Mouse (Mus musculus) liver, embryonic 11.5 days (tissue): ENCODE measurements at regions not wholly inside any gene's neighbourhood (a gene's known extent, or its start where the extent isn't known, plus 50 kb on each side); places are given as distances from the start of the nearest gene placed in this dataset.

Experiments used
- ATAC-seq: fragments of 200-750 bp; cut with Nextera tagmentation; replicated peaks from 2 replicates; pipeline ENCODE4 v1.8.0; 2017; ENCODE audit warnings: moderate number of reproducible peaks, mild to moderate bottlenecking, moderate TSS enrichment, moderate library complexity; ENCODE audit not compliant: low FRiP score
- DNase-seq: peaks from one replicate; pipeline ENCODE4 v3.0.0-alpha.2; 2017; ENCODE audit warnings: low spot score
- H3K27ac ChIP-seq: fragments of 300-500 bp; sonication (generic); 2 replicates; pipeline ENCODE4 v1.5.1; 2014; ENCODE audit warnings: mild to moderate bottlenecking, low read depth, low read length, control low read depth
- H3K27me3 ChIP-seq: fragments of 300-500 bp; sonication (generic); replicated peaks from 2 replicates; pipeline ENCODE4 v1.6.1; 2014; ENCODE audit warnings: low read length, mixed read lengths; ENCODE audit not compliant: control insufficient read depth, insufficient read depth
- H3K36me3 ChIP-seq: fragments of 300-500 bp; sonication (generic); 2 replicates; pipeline ENCODE4 v1.6.1; 2014; ENCODE audit warnings: mild to moderate bottlenecking, low read length, moderate library complexity, mixed read lengths; ENCODE audit not compliant: control insufficient read depth, insufficient read depth
- H3K4me1 ChIP-seq: fragments of 300-500 bp; sonication (generic); replicated peaks from 2 replicates; pipeline ENCODE4 v1.6.1; 2014; ENCODE audit warnings: low read length, mixed read lengths; ENCODE audit not compliant: control insufficient read depth, insufficient read depth
- H3K4me2 ChIP-seq: fragments of 300-500 bp; sonication (generic); 2 replicates; pipeline ENCODE4 v1.6.1; 2014; ENCODE audit warnings: mild to moderate bottlenecking, control low read depth, moderate library complexity
- H3K4me3 ChIP-seq: fragments of 300-500 bp; sonication (generic); 2 replicates; pipeline ENCODE4 v1.5.1; 2014; ENCODE audit warnings: low read depth, low read length, control low read depth
- H3K9ac ChIP-seq: fragments of 300-500 bp; sonication (generic); 2 replicates; pipeline ENCODE4 v1.6.1; 2014; ENCODE audit warnings: low read depth, low read length, control low read depth
- H3K9me3 ChIP-seq: fragments of 300-500 bp; sonication (generic); 2 replicates; pipeline ENCODE4 v1.6.1; 2016; ENCODE audit warnings: low read length, inconsistent platforms, mixed read lengths; ENCODE audit not compliant: control insufficient read depth
- WGBS: fragments of 180-500 bp; shearing (Covaris S2); extraction: QIAGEN DNeasy Blood & Tissue Kit; methylation state at CpG from one replicate; pipeline ENCODE4 v1.1.7; 2014; 5-methylcytosine and 5-hydroxymethylcytosine counted together

DNA sequence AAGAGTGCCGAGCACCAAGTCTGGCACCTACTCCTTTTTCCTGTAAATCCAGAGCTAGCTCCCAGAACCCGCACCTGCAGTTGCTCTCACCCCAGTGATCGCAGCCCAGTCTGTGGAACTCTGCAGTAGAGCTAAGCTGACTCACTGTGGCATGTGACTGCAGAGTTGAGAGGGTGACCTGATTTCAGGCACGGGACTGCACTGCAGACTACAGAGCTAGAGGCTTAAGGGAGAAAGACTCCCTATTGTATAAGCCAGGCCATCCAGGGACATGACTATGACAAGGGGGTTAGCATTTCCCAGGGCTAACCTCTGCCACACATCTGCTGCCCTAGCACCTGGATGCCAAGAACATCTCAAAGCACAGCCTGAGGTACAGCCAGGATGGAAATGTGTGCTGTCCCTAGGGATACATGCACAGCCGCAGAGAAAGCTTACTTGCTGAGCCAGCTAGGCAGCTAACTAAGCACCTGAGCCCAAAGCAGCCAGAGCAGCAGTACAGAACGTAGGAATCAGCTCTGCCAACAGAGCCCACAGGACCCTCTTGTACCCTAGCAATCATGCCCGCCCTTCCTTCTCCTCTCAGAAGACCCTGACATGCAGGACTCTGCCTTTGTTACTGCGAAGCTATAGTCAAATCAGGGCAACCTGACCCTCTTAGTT lies 192.3 kb upstream of the Snx19 start:
- Histone ChIP-seq H3K9me3 (no peaks in the 10 kb centered on the region), H3K27ac (no peak overlapping the region), H3K27me3 (no peaks in the 10 kb centered on the region), H3K4me3 (no peak overlapping the region), H3K4me1 (no peaks in the 10 kb centered on the region), H3K9ac (no peak overlapping the region), H3K36me3 (no peaks in the 10 kb centered on the region), H3K4me2 (no peak overlapping the region)
- no peak for ATAC-seq
- 77% methylated on average over 8 of the region's 8 CpGs for WGBS
- DNase-seq, result no peak

DNA sequence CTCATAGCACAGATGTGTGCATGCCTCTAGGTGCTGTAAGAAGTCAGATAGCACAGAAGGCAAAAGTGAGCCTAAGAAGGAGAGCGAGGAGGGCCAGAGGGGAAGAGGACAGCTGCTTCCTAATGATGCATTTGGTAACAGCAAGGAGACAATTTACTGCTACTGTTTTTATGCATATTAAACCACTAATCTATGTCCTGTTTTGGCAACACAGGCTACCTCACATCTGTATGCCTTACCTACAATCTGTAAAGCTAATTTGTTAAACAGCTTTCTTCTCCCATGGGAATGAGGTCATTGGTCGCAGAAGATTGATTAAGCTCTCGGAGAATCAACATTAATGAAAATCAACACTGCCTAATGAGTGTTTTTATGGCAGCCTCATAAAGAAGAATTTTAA lies 191.1 kb upstream of the Snx19 start:
- Histone ChIP-seq H3K27me3 (no peaks in the 10 kb centered on the region), H3K9ac (no peak overlapping the region), H3K27ac (no peak overlapping the region), H3K9me3 (no peaks in the 10 kb centered on the region), H3K36me3 (no peaks in the 10 kb centered on the region), H3K4me2 (no peak overlapping the region), H3K4me1 (no peaks in the 10 kb centered on the region), H3K4me3 (no peak overlapping the region)
- WGBS, result 73% methylated on average over 3 of the region's 3 CpGs
- no peak for ATAC-seq
- DNase-seq, result no peak

DNA sequence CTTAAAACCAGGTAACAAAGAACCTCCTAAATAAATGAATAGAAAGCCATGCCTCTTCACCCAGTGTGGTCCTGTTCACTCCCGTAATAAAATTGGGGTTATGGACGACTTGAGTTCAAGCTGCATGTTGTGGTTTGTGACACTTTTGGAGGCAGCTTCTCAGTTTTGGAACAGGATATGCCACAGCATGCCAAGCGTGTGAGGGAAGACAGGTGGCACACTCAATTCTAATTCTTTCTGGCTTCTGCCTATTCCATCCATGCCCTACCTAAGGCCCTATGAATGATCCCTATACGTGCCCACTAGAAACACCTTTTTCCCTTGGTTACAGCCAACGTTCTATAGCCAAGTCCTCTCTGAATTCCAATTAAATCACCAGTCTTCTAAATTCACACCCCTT lies 184.8 kb upstream of the Snx19 start:
- no peak overlapping the region for H3K27ac ChIP-seq
- no peaks in the 10 kb centered on the region for H3K27me3 ChIP-seq
- DNase-seq (no peak), ATAC-seq (no peak)
- no peak overlapping the region for H3K4me2 ChIP-seq
- WGBS, result 77% methylated on average over 5 of the region's 5 CpGs
- no peak overlapping the region for H3K9ac ChIP-seq
- H3K9me3 ChIP-seq, result no peaks in the 10 kb centered on the region
- H3K36me3 ChIP-seq, result no peaks in the 10 kb centered on the region
- no peaks in the 10 kb centered on the region for H3K4me1 ChIP-seq
- H3K4me3 ChIP-seq, result no peak overlapping the region

DNA sequence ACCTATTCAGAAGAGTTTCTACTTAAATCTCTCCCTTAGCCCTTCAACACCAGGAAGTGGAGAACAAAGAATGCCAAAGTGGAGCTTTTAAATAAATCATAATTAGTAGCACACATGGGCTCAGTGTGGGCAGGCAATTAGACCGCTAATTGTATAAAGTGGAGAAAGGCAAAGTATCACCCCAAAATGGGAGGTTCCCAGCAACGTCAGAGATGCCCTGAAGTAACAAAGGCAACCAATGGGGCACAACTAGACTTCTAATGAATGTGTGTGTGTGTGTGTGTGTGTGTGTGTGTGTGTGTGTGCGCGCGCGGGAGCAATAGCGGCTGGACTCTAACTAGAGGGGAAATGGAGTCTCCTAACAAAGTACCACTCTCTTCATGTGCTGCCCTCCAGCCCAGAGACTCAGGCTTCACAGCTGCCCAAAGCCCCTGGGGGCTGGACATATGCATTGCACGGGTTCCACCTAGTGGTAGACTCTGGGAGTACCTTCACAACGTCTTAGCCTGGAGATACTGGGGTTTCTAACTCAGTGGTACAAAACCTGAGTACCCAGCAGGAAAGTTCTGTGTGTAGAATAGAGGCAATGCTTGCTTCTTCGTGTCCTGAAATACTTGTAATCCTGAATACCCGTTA lies 162.3 kb upstream of the Snx19 start:
- Histone ChIP-seq H3K27ac (no peak overlapping the region), H3K4me2 (no peak overlapping the region), H3K9ac (no peak overlapping the region), H3K27me3 (no peaks in the 10 kb centered on the region), H3K9me3 (no peaks in the 10 kb centered on the region), H3K4me1 (no peaks in the 10 kb centered on the region), H3K36me3 (no peaks in the 10 kb centered on the region), H3K4me3 (no peak overlapping the region)
- 41% methylated on average over 11 of the region's 11 CpGs for WGBS
- no peak for DNase-seq
- no peak for ATAC-seq

DNA sequence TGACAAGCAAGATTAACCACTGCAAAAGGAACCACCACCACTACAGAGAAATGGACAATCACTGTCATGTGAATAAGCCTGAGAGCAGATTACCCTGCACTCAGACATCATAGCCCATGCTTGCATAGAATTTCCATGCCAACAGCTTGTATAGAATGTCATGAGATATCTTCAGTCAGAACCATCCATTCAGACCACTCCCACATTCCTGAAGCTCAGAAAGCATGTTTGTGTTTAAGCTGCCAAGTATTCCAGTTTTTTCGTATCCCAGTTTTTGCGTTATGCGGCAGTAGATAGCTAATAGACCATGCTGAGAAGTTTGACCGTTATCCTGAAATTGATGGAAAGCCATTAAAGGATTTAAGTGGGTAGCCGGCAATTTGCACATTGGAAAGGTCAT lies 155.8 kb upstream of the Snx19 start:
- H3K27ac ChIP-seq, result no peak overlapping the region
- H3K4me2 ChIP-seq, result no peak overlapping the region
- ATAC-seq, result no peak
- no peaks in the 10 kb centered on the region for H3K4me1 ChIP-seq
- no peaks in the 10 kb centered on the region for H3K27me3 ChIP-seq
- DNase-seq, result no peak
- 73% methylated on average over 5 of the region's 5 CpGs for WGBS
- no peak overlapping the region for H3K4me3 ChIP-seq
- H3K9ac ChIP-seq, result no peak overlapping the region
- no peaks in the 10 kb centered on the region for H3K36me3 ChIP-seq
- H3K9me3 ChIP-seq, result no peaks in the 10 kb centered on the region

DNA sequence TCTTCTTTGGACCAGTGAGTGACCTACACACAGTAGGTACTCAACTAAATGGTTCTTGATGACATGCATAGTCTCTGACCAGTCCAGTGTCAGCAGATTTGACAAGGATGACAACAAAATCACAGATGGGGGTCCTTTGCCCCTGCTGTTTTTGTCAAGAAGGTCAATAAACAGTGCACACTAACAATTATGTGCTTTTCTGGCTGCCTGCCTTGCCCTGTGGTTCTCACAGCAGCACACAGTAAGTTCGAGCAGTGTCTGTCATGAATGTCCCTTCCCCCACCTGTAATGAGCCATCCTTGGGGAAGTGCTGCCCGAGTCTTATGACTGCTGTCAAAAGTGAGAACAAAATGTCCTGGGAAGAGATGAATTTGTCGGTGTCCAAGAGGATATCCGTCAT lies 153.1 kb upstream of the Snx19 start:
- no peak for DNase-seq
- H3K27me3 ChIP-seq, result no peaks in the 10 kb centered on the region
- whole genome bisulfite sequencing, result 75% methylated on average over 4 of the region's 4 CpGs
- no peak overlapping the region for H3K4me2 ChIP-seq
- no peak for ATAC-seq
- no peak overlapping the region for H3K4me3 ChIP-seq
- no peaks in the 10 kb centered on the region for H3K4me1 ChIP-seq
- no peak overlapping the region for H3K9ac ChIP-seq
- H3K27ac ChIP-seq, result no peak overlapping the region
- no peaks in the 10 kb centered on the region for H3K9me3 ChIP-seq
- H3K36me3 ChIP-seq, result no peaks in the 10 kb centered on the region

DNA sequence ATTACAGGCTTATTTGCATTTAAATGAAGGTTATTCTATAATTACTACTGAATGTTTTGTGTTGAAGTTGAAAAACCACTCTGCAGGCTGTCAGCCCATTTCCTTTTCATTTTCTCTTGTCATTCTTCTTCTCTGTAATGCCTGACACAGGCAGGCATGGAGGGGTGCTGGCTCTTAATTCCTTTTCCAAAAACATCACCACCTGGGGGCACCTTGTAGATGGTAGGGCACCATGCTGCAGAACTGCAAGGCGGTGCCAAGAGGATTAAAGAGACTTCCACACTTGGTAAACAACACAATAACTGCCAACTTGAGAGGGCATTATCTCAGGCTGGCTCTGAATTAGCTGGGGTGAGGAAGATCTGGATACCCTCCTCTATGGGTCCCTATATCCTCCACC lies 148.7 kb upstream of the Snx19 start:
- no peak for ATAC-seq
- Histone ChIP-seq H3K9me3 (no peaks in the 10 kb centered on the region), H3K27ac (no peak overlapping the region), H3K9ac (no peak overlapping the region), H3K4me1 (no peaks in the 10 kb centered on the region), H3K4me3 (no peak overlapping the region), H3K27me3 (no peaks in the 10 kb centered on the region), H3K4me2 (no peak overlapping the region), H3K36me3 (no peaks in the 10 kb centered on the region)
- DNase-seq, result no peak
- 48% methylated on average over 1 of the region's 1 CpGs for WGBS

DNA sequence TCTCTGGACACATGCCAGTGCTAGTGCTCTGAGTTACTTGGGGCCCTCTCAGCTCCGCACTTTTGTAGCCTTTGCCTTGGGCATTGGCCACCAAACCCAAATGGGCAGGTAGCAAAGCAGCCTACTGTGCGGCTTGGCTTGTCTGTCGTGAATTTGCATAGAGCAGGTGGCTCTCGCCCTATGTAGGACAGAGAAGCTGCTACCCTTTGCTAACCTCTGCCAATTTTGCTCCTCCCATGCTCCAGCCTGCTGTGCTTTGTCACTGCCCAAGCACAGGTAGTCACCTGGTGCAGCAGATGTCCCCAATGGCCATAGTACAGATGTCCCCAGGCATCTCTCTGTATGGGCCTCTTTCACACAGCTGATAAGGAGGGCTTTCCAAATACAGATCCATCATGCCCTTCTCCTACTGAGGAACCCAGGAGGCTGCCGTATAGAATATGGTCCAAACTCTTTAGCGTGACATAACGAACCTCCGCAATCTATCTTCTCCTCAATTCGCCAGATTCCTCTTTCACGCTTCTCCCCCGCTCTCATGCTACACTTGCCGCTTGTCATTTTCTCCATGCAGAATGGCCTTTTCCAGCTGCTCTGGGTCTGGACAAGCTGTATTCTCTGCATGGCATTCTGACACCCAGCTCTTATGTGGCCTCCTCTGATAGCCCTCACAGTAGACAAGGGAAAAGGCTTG lies 143.7 kb upstream of the Snx19 start:
- Histone ChIP-seq H3K9me3 (no peaks in the 10 kb centered on the region), H3K4me2 (no peak overlapping the region), H3K27ac (no peak overlapping the region), H3K36me3 (no peaks in the 10 kb centered on the region), H3K4me1 (no peaks in the 10 kb centered on the region), H3K4me3 (no peak overlapping the region), H3K9ac (no peak overlapping the region), H3K27me3 (no peaks in the 10 kb centered on the region)
- ATAC-seq (no peak), DNase-seq (no peak)
- WGBS, result 82% methylated on average over 12 of the region's 12 CpGs

DNA sequence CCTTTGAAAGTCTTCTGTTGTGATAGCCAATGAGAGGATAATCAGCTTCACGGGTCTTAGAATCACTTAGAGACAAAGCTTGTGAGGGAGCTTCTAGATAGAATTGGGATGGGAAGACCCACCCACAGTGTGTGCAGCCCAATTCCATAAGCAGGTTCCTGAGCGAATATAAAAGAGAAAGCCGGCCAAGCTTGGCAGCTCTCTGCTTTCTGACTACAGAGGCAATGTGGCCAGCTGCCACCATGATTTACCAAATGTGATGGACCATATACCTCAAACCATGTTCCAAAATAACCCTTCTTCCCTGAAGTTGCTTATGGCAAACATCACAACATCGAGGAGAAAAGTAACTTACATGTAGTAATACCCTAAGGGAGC lies 143.1 kb upstream of the Snx19 start:
- ATAC-seq, result no peak
- Histone ChIP-seq H3K27ac (no peak overlapping the region), H3K9ac (no peak overlapping the region), H3K9me3 (no peaks in the 10 kb centered on the region), H3K4me3 (no peak overlapping the region), H3K4me2 (no peak overlapping the region), H3K36me3 (no peaks in the 10 kb centered on the region), H3K27me3 (no peaks in the 10 kb centered on the region), H3K4me1 (no peaks in the 10 kb centered on the region)
- WGBS, result 78% methylated on average over 4 of the region's 4 CpGs
- DNase-seq, result no peak
